Mouse (Mus musculus): ENCODE results near the gene Mog.

GRCm38 (mm10) chr17:37008161-37008560 is 15.0 kb downstream of the Mog start:
- TF ChIP-seq CTCF (conservative IDR thresholded peaks at IDR 0.05 in 1 of 2, IDR thresholded peaks at IDR 0.05 in 1 of 2; ENCODE audit: low read depth in 2 of 2, low read length in 2 of 2) (no peak), GABPA (IDR thresholded peaks at IDR 0.05; ENCODE audit: insufficient replicate concordance, low read depth, low read length) (no peak), JUN (IDR thresholded peaks at IDR 0.05; ENCODE audit: insufficient read depth, low read depth, low read length) (no peak), HCFC1 (IDR thresholded peaks at IDR 0.05; ENCODE audit: low read depth, low read length) (no peak), NELFE (IDR thresholded peaks at IDR 0.05; ENCODE audit: low read depth, low read length) (no peak), SMC3 (IDR thresholded peaks at IDR 0.05; ENCODE audit: low read depth, low read length) (no peak), POLR2AphosphoS2 (IDR thresholded peaks at IDR 0.05; ENCODE audit: low read depth, low read length) (no peak), CHD1 (IDR thresholded peaks at IDR 0.05; ENCODE audit: low read depth, low read length) (no peak), TCF12 (IDR thresholded peaks at IDR 0.05; ENCODE audit: low read depth, low read length) (no peak)
